Mouse (Mus musculus): Measurements from ENCODE around the gene Hist1h4a.
A peak's percentile ranks its signal among the peaks of the same experiment; 100 is the strongest.

The Hist1h4a gene

GRCm38 (mm10) chr13:23759251-23759771 is 1.7 kb downstream of the Hist1h4a start:
- no peak for DNase-seq (ENCODE audit: low spot score in 2 of 2)

GRCm38 (mm10) chr13:23757921-23758320 is 3.1 kb downstream of the Hist1h4a start:
- no peak for DNase-seq (ENCODE audit: low spot score in 2 of 2)

- peak in 1 of 2 experiments; percentile 31 for DNase-seq (ENCODE audit: low spot score in 2 of 2)
These were observed 3.7 kb downstream of the Hist1h4a start for GRCm38 (mm10) chr13:23757211-23757773.

GRCm38 (mm10) chr13:23756790-23757189 is 4.2 kb downstream of the Hist1h4a start, which contains the start of gene Hist1h4b:
Gene Hist1h4b (plus strand): TSS chr13:23757013.
- peak; percentile 91 to 96 for DNase-seq (ENCODE audit: low spot score in 2 of 2)

- no peak for DNase-seq (ENCODE audit: low spot score in 2 of 2)
These were observed 6.0 kb downstream of the Hist1h4a start for GRCm38 (mm10) chr13:23755000-23755399.

GRCm38 (mm10) chr13:23753314-23754078 is 7.5 kb downstream of the Hist1h4a start:
- DNase-seq (ENCODE audit: low spot score in 2 of 2) = no peak

- DNase-seq (ENCODE audit: low spot score in 2 of 2) = no peak
These were observed 8.3 kb downstream of the Hist1h4a start for GRCm38 (mm10) chr13:23752742-23753172.

GRCm38 (mm10) chr13:23752067-23752741 is 8.8 kb downstream of the Hist1h4a start, which contains the start of gene Hist1h3b:
Gene Hist1h3b (plus strand): TSS chr13:23752267.
- DNase-seq (ENCODE audit: low spot score in 2 of 2) = peak in 1 of 2 experiments; percentile 96

- no peak for DNase-seq (ENCODE audit: low spot score in 2 of 2)
These were observed 9.5 kb downstream of the Hist1h4a start for GRCm38 (mm10) chr13:23751478-23751956.

GRCm38 (mm10) chr13:23750839-23751477 is 10.1 kb downstream of the Hist1h4a start, which contains the start of gene Hist1h2ab:
Gene Hist1h2ab (plus strand): TSS chr13:23751126.
- DNase-seq (ENCODE audit: low spot score in 2 of 2) = peak in 1 of 2 experiments; percentile 44

- no peak for DNase-seq (ENCODE audit: low spot score in 2 of 2)
These were observed 11.4 kb downstream of the Hist1h4a start for GRCm38 (mm10) chr13:23749563-23750121.

- DNase-seq (ENCODE audit: low spot score in 2 of 2) = no peak
These were observed 13.1 kb downstream of the Hist1h4a start for GRCm38 (mm10) chr13:23747892-23748288.

- no peak for DNase-seq (ENCODE audit: low spot score in 2 of 2)
These were observed 13.7 kb downstream of the Hist1h4a start for GRCm38 (mm10) chr13:23747081-23747891.

GRCm38 (mm10) chr13:23746201-23747080 is 14.6 kb downstream of the Hist1h4a start, which contains the start of gene Hist1h2bb:
Gene Hist1h2bb (plus strand): TSS chr13:23746734.
- peak; percentile 82 to 95 for DNase-seq (ENCODE audit: low spot score in 2 of 2)

- DNase-seq (ENCODE audit: low spot score in 2 of 2) = peak in 1 of 2 experiments; percentile 90
These were observed 15.5 kb downstream of the Hist1h4a start, which contains the start of gene Hist1h3c for GRCm38 (mm10) chr13:23745381-23746161. Gene Hist1h3c (minus strand): TSS chr13:23745602.

GRCm38 (mm10) chr13:23744421-23745380 is 16.3 kb downstream of the Hist1h4a start:
- DNase-seq (ENCODE audit: low spot score in 2 of 2) = no peak

GRCm38 (mm10) chr13:23743963-23744362 is 17.1 kb downstream of the Hist1h4a start:
- no peak for DNase-seq (ENCODE audit: low spot score in 2 of 2)

All from left cerebral cortex, adult 9 months (tissue).